Mouse (Mus musculus) adrenal gland, adult 10 weeks (tissue): ENCODE measurements around the gene Cyp4a30b. TPM values are rescaled to one million over a fixed set of nuclear protein-coding genes. Genes with fewer than 3 reads are reported as not detected.

Source experiments
- polyA plus RNA-seq: library from polyadenylated mRNA; stranded (reverse); fragments of 350-450 nt; fragmentation: Illumina TruSeq; extraction: RNeasy Lipid Tissue Mini Kit (QIAGEN cat#74804); gene quantifications from one replicate; pipeline ENCODE4 v1.2.3, GENCODE M21; 2014; ENCODE audit warnings: low read depth, low replicate concordance

The Cyp4a30b gene
- not detected for polyA plus RNA-seq

GRCm38 (mm10) chr4:115452304-115452703 is at the start of gene Cyp4a30b:
TSS of gene Cyp4a30b (plus strand) at chr4:115452604.

GRCm38 (mm10) chr4:115411324-115411723 is 41.1 kb upstream of the Cyp4a30b start, which contains the start of gene Cyp4a12b:
TSS of gene Cyp4a12b (plus strand) at chr4:115411624.

GRCm38 (mm10) chr4:115496001-115496400 is 43.6 kb downstream of the Cyp4a30b start, which contains the start of gene Cyp4a14:
TSS of gene Cyp4a14 (minus strand) at chr4:115496142.

GRCm38 (mm10) chr4:115518000-115518399 is 65.6 kb downstream of the Cyp4a30b start, which contains the start of gene Cyp4a10:
TSS of gene Cyp4a10 (plus strand) at chr4:115518264.

Other genes with a start within 250 kb of the Cyp4a30b start
- gene Cyp4a29, start 210.5 kb upstream of the Cyp4a30b start, polyA plus RNA-seq = not detected
- gene Cyp4a12a, start 153.6 kb upstream of the Cyp4a30b start, polyA plus RNA-seq = not detected
- not detected for gene Cyp4a12b, start 41.0 kb upstream of the Cyp4a30b start, polyA plus RNA-seq
- gene Cyp4a14, start 43.5 kb downstream of the Cyp4a30b start, polyA plus RNA-seq = not detected
- gene Cyp4a10, start 65.7 kb downstream of the Cyp4a30b start, polyA plus RNA-seq = 1.1 TPM
- not detected for gene Cyp4a31, start 111.0 kb downstream of the Cyp4a30b start, polyA plus RNA-seq
- not detected for gene Cyp4a32, start 148.4 kb downstream of the Cyp4a30b start, polyA plus RNA-seq
- 37.4 TPM for gene Cyp4b1, start 195.1 kb downstream of the Cyp4a30b start, polyA plus RNA-seq